21 mouse cellular contexts compared by ENCODE assay signal in the genomic region with DNA sequence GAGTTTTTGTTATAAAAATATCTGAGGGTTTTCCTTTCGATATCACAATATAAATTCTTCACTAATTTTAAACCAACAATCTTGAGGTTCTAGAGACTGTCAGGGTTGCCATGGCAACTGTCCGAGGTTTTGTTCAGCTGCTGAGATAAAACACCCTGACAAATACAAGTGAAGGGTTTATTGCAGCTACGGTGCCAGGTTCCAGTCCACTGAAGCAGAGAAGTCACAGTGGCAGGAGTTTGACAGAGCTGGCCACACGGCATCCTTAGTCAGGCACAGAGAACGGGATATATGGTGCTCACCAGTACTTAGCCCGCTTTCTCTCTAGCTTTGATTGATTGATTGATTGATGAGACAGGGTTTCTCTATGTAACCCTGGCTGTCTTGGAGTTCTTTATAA. TPM values are rescaled to one million over a fixed set of nuclear protein-coding genes. Genes with fewer than 3 reads are reported as not detected.
A peak's percentile ranks its signal among the peaks of the same experiment; 100 is the strongest.
DNase-seq lines count a peak whose midpoint lies in the region; ATAC-seq and TF ChIP-seq lines count a peak whose summit lies in the region.
"Had no signal": no experiment of that assay in that cellular context is flagged by ENCODE, and none has a peak within 500 bp of the region (broad histone marks: within the 10 kb centered on the region; RNA-seq: fewer than 3 reads in every experiment).

No protein-coding gene starts in this region.

- no peaks in the 10 kb centered on the region for H3K27me3 ChIP-seq in forebrain, embryonic 14.5 days (replicated peaks; ENCODE audit: control insufficient read depth, insufficient read depth, low read length)
- H3K27me3 ChIP-seq in forebrain, embryonic 16.5 days (replicated peaks; ENCODE audit: control insufficient read depth, insufficient read depth, low read length), result no peaks in the 10 kb centered on the region
- no peaks in the 10 kb centered on the region for H3K27me3 ChIP-seq in kidney, embryonic 15.5 days
- H3K27me3 ChIP-seq in midbrain, postnatal 0 days (ENCODE audit: insufficient read depth, low read length), result no peaks in the 10 kb centered on the region
- no peaks in the 10 kb centered on the region for H3K27me3 ChIP-seq in midbrain, embryonic 15.5 days (replicated peaks)
- H3K27me3 ChIP-seq: CH12.LX; embryonic facial prominence, embryonic 12.5 days; forebrain, embryonic 12.5 days; heart, embryonic 12.5 days had no signal

- no peak overlapping the region for H3K9ac ChIP-seq in forebrain, embryonic 14.5 days (ENCODE audit: low read length)
- no peak overlapping the region for H3K9ac ChIP-seq in forebrain, embryonic 16.5 days (replicated peaks; ENCODE audit: low read depth, low read length)
- H3K9ac ChIP-seq in kidney, embryonic 15.5 days, result no peak overlapping the region
- no peak overlapping the region for H3K9ac ChIP-seq in midbrain, postnatal 0 days (replicated peaks; ENCODE audit: low read length, poor library complexity, severe bottlenecking)
- H3K9ac ChIP-seq in midbrain, embryonic 15.5 days, result no peak overlapping the region
- H3K9ac ChIP-seq: embryonic facial prominence, embryonic 12.5 days; forebrain, embryonic 12.5 days; heart, embryonic 12.5 days; hindbrain, embryonic 14.5 days had no signal

- no peak overlapping the region for H3K4me2 ChIP-seq in forebrain, embryonic 14.5 days (ENCODE audit: low read length)
- no peak overlapping the region for H3K4me2 ChIP-seq in forebrain, embryonic 16.5 days (ENCODE audit: low read length)
- no peak overlapping the region for H3K4me2 ChIP-seq in kidney, embryonic 15.5 days
- no peak overlapping the region for H3K4me2 ChIP-seq in midbrain, postnatal 0 days (ENCODE audit: low read depth, low read length, poor library complexity, severe bottlenecking)
- H3K4me2 ChIP-seq in midbrain, embryonic 15.5 days, result no peak overlapping the region
- H3K4me2 ChIP-seq: embryonic facial prominence, embryonic 12.5 days; forebrain, embryonic 12.5 days; heart, embryonic 12.5 days; hindbrain, embryonic 14.5 days had no signal

- peak; percentile 11 for DNase-seq in forebrain, embryonic 14.5 days (ENCODE audit: low spot score)
- no peak for DNase-seq in kidney, adult 9 months
- DNase-seq in midbrain, postnatal 0 days (ENCODE audit: low spot score), result peak; percentile 25
- DNase-seq in mesoderm, embryonic 11.5 days (ENCODE audit: low read depth, low spot score), result peak; percentile 30
- no peak for DNase-seq in neural tube, embryonic 10.5 days (ENCODE audit: extremely low spot score, low spot score)
- DNase-seq: adrenal gland, adult 2 months; adrenal gland, postnatal 25 days; cerebellum, adult 11-12 months; cerebellum, adult 9-10 months; cerebellum, postnatal 25 days; gastrocnemius, postnatal 10 days; heart, adult 2 months had no signal

- TF ChIP-seq CTCF in midbrain, postnatal 0 days (IDR thresholded peaks at IDR 0.05), result no peak

- H3K4me1 ChIP-seq in forebrain, embryonic 14.5 days (ENCODE audit: control insufficient read depth, insufficient read depth, low read length), result no peaks in the 10 kb centered on the region
- no peaks in the 10 kb centered on the region for H3K4me1 ChIP-seq in forebrain, embryonic 16.5 days (replicated peaks; ENCODE audit: control insufficient read depth, insufficient read depth, low read length)
- H3K4me1 ChIP-seq in kidney, embryonic 15.5 days, result peaks cover 4% of the 10 kb centered on the region; the same call in 1 of the 2 replicates
- H3K4me1 ChIP-seq in midbrain, postnatal 0 days (ENCODE audit: insufficient read depth, low read length), result no peaks in the 10 kb centered on the region
- no peaks in the 10 kb centered on the region for H3K4me1 ChIP-seq in midbrain, embryonic 15.5 days
- H3K4me1 ChIP-seq: embryonic facial prominence, embryonic 12.5 days; forebrain, embryonic 12.5 days; heart, embryonic 12.5 days; hindbrain, embryonic 10.5 days had no signal

- no peak for ATAC-seq in forebrain, embryonic 14.5 days
- ATAC-seq in forebrain, embryonic 16.5 days, result no peak
- ATAC-seq in kidney, embryonic 15.5 days (replicated peaks; ENCODE audit: low FRiP score), result peak; percentile 77
- ATAC-seq in midbrain, postnatal 0 days (ENCODE audit: low FRiP score), result no peak
- ATAC-seq in midbrain, embryonic 15.5 days (replicated peaks), result no peak

- H3K27ac ChIP-seq in forebrain, embryonic 14.5 days (ENCODE audit: low read depth, low read length), result no peak overlapping the region
- no peak overlapping the region for H3K27ac ChIP-seq in forebrain, embryonic 16.5 days (ENCODE audit: low read length)
- H3K27ac ChIP-seq in kidney, embryonic 15.5 days, result no peak overlapping the region
- H3K27ac ChIP-seq in midbrain, postnatal 0 days (ENCODE audit: low read depth, low read length), result no peak overlapping the region
- no peak overlapping the region for H3K27ac ChIP-seq in midbrain, embryonic 15.5 days
- H3K27ac ChIP-seq: embryonic facial prominence, embryonic 12.5 days; forebrain, embryonic 12.5 days; heart, adult 2 months; hindbrain, embryonic 10.5 days; hindbrain, embryonic 14.5 days had no signal

- no peak overlapping the region for H3K4me3 ChIP-seq in forebrain, embryonic 14.5 days (ENCODE audit: low read depth, low read length)
- H3K4me3 ChIP-seq in forebrain, embryonic 16.5 days (replicated peaks; ENCODE audit: low read length), result no peak overlapping the region
- no peak overlapping the region for H3K4me3 ChIP-seq in kidney, embryonic 15.5 days (replicated peaks)
- no peak overlapping the region for H3K4me3 ChIP-seq in midbrain, postnatal 0 days (ENCODE audit: low read depth, low read length)
- no peak overlapping the region for H3K4me3 ChIP-seq in midbrain, embryonic 15.5 days
- H3K4me3 ChIP-seq: embryonic facial prominence, embryonic 12.5 days; forebrain, embryonic 12.5 days; heart, adult 2 months; heart, embryonic 12.5 days; hindbrain, embryonic 10.5 days had no signal

- H3K36me3 ChIP-seq in forebrain, embryonic 14.5 days (ENCODE audit: control insufficient read depth, insufficient read depth, low read length), result no peaks in the 10 kb centered on the region
- no peaks in the 10 kb centered on the region for H3K36me3 ChIP-seq in forebrain, embryonic 16.5 days (ENCODE audit: control insufficient read depth, insufficient read depth)
- H3K36me3 ChIP-seq in kidney, embryonic 15.5 days, result peaks cover 20% of the 10 kb centered on the region
- H3K36me3 ChIP-seq in midbrain, postnatal 0 days (ENCODE audit: insufficient read depth, low read length), result 0 out of 2 replicates have a peak, but pooled peaks cover 10% of the 10 kb centered on the region
- no peaks in the 10 kb centered on the region for H3K36me3 ChIP-seq in midbrain, embryonic 15.5 days (replicated peaks)
- H3K36me3 ChIP-seq: forebrain, embryonic 12.5 days had no signal

- 65% methylated on average over 6 of the region's 6 CpGs for WGBS in forebrain, embryonic 14.5 days
- 58% methylated on average over 6 of the region's 6 CpGs for WGBS in forebrain, embryonic 16.5 days
- WGBS in kidney, embryonic 15.5 days, result 41% methylated on average over 6 of the region's 6 CpGs
- WGBS in midbrain, postnatal 0 days, result 36% methylated on average over 6 of the region's 6 CpGs
- WGBS in midbrain, embryonic 15.5 days, result 47% methylated on average over 6 of the region's 6 CpGs

- no peaks in the 10 kb centered on the region for H3K9me3 ChIP-seq in forebrain, embryonic 14.5 days (replicated peaks; ENCODE audit: control insufficient read depth, low read length)
- H3K9me3 ChIP-seq in forebrain, embryonic 16.5 days (ENCODE audit: control insufficient read depth, low read length), result no peaks in the 10 kb centered on the region
- H3K9me3 ChIP-seq in kidney, embryonic 15.5 days (replicated peaks), result no peaks in the 10 kb centered on the region
- no peaks in the 10 kb centered on the region for H3K9me3 ChIP-seq in midbrain, postnatal 0 days (ENCODE audit: low read length)
- H3K9me3 ChIP-seq in midbrain, embryonic 15.5 days, result no peaks in the 10 kb centered on the region
- H3K9me3 ChIP-seq: embryonic facial prominence, embryonic 12.5 days; forebrain, embryonic 12.5 days; heart, embryonic 12.5 days; hindbrain, embryonic 10.5 days had no signal

RNA-seq across cellular contexts. Expression of gene Gk5, which starts 23.3 kb away (rescaled TPM):
- 2.0 and 2.2 TPM in 2 replicates for polyA plus RNA-seq in forebrain, embryonic 14.5 days (2014; fragmentation: Nextera tagmentation; extraction: Ambion mirVana)
- polyA plus RNA-seq in forebrain, embryonic 16.5 days (2015; fragmentation: Nextera tagmentation; extraction: Ambion mirVana), result 2.7 and 2.8 TPM in 2 replicates
- polyA plus RNA-seq in kidney, embryonic 15.5 days (2015; fragmentation: Nextera tagmentation; extraction: Ambion mirVana), result 5.5 and 5.7 TPM in 2 replicates
- total RNA-seq in midbrain, postnatal 0 days (2014; rRNA removed), result 6.3 and 7.4 TPM in 2 replicates
- polyA plus RNA-seq in midbrain, postnatal 0 days (2015; fragmentation: Nextera tagmentation; extraction: Ambion mirVana), result 1.9 and 2.2 TPM in 2 replicates
- 2.4 and 2.7 TPM in 2 replicates for polyA plus RNA-seq in midbrain, embryonic 15.5 days (2015; fragmentation: Nextera tagmentation; extraction: Ambion mirVana)

RNA-seq across cellular contexts. Expression of gene Tfdp2, which starts 53.6 kb away (rescaled TPM):
- polyA plus RNA-seq in forebrain, embryonic 14.5 days (2014; fragmentation: Nextera tagmentation; extraction: Ambion mirVana), result 35.2 and 37.8 TPM in 2 replicates
- polyA plus RNA-seq in forebrain, embryonic 16.5 days (2015; fragmentation: Nextera tagmentation; extraction: Ambion mirVana), result 33.1 and 33.7 TPM in 2 replicates
- polyA plus RNA-seq in kidney, embryonic 15.5 days (2015; fragmentation: Nextera tagmentation; extraction: Ambion mirVana), result 45.4 and 48.9 TPM in 2 replicates
- 14.0 and 15.7 TPM in 2 replicates for total RNA-seq in midbrain, postnatal 0 days (2014; rRNA removed)
- polyA plus RNA-seq in midbrain, postnatal 0 days (2015; fragmentation: Nextera tagmentation; extraction: Ambion mirVana), result 12.4 and 13.5 TPM in 2 replicates
- 20.6 and 21.8 TPM in 2 replicates for polyA plus RNA-seq in midbrain, embryonic 15.5 days (2015; fragmentation: Nextera tagmentation; extraction: Ambion mirVana)

Comparison
In these comparisons a context has a peak if more than half of its experiments do, and no peak if none do; other contexts are left out.
1. DNase-seq: peak in forebrain, embryonic 14.5 days (single experiment), midbrain, postnatal 0 days (single experiment) and mesoderm, embryonic 11.5 days (single experiment); none in kidney, adult 9 months (single experiment) and neural tube, embryonic 10.5 days (single experiment).